Mouse (Mus musculus) kidney, postnatal 4 days (tissue): ENCODE data around the gene Pkm.

Experiments used
- DNase-seq, 2 experiments: peaks; one replicate each; pipeline ENCODE4 v3.0.0; 2021; ENCODE audit warnings: mixed read lengths in 2 of 2

The Pkm gene

DNA sequence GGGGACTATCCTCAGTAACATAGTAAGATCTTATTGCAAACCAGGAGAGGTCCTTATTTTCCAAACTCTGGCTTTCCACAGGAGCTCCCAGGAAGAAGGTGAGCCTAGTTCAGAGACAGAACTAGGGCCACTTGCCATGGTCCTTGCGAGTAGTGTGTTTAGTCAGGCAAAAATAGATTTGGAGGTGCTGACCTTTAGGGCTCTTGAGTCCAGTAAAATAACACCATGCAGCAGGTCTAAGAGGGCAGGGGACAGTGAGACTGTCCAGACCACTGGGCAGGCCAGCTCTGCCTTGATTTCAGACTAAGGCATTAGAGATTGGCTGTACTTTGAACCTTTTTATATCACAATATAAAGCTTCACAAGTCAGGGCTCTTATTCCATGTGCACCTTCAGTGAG lies 10.6 kb downstream of the Pkm start:
- no peak for DNase-seq

DNA sequence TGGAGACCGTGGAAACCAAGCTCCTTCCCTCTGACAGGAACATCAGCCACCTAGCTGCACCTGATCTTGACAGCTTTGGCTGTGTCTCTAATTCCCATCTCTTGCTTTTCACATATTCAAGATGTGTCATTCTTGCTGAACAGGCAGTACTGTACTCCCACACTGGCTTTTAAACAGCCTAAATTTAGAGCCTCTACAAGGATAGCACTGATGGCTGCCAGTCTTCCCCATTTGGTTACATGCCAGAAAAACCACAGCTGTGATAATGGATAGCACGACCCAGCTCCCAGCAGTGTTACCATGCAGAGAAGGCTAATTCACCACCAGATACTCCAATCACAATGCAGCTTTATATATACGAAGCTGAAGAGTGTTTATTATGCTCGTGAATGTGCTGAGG lies 11.1 kb downstream of the Pkm start:
- no peak for DNase-seq

- DNase-seq = no peak
These were observed 11.7 kb downstream of the Pkm start for GRCm38 (mm10) chr9:59667904-59668303.

DNA sequence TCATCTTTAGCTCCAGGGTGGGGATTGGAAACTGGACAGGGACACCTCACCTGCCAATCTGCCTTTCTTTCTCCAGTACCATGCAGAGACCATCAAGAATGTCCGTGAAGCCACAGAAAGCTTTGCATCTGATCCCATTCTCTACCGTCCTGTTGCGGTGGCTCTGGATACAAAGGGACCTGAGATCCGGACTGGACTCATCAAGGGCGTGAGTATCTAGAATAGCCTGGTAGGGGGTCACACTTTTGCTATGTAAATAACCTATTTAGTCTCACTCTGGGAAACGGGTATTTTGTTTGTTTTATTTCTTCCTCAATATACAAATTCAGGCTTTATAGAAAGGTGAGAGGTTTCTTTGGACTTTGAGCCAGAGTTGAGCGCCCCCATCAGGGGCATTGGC lies 12.3 kb downstream of the Pkm start:
- no peak for DNase-seq

GRCm38 (mm10) chr9:59669172-59669571 lies 13.0 kb downstream of the Pkm start:
- DNase-seq = no peak

GRCm38 (mm10) chr9:59672195-59672894 lies 16.2 kb downstream of the Pkm start:
- DNase-seq = no peak

DNA sequence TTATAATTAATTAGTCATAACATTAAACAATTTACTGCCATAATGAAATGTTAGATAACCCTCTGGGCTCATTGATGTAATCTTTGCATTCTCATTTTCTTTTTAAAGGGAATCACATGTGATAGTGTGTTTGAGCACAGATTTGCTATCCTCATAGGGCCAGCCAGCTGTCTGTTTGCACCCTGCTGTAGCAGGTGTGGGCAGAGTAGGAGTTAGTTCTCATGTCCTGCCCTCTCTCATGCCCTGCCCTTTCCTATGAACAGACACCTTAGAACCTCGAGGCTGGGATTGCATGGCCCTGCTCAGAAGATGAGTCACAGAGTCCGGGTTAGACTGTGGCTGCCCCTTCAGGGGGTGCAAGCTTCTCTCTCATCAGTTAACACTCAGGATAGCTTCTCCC lies 17.3 kb downstream of the Pkm start:
- DNase-seq = no peak

DNA sequence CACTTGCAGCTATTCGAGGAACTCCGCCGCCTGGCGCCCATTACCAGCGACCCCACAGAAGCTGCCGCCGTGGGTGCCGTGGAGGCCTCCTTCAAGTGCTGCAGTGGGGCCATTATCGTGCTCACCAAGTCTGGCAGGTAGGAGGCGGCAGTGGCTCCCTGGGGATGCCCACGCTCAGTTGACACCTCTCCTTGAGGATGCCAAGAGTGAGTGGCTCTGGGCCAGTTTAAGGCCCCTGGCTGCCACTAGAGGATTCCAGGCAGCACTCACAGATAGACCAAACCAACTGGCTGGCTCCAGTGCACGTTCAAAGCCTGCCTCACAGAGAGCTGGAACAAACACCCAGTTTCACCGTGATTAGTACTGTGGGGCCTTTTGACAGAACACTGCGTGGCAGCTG lies 19.4 kb downstream of the Pkm start:
- DNase-seq = no peak

DNA sequence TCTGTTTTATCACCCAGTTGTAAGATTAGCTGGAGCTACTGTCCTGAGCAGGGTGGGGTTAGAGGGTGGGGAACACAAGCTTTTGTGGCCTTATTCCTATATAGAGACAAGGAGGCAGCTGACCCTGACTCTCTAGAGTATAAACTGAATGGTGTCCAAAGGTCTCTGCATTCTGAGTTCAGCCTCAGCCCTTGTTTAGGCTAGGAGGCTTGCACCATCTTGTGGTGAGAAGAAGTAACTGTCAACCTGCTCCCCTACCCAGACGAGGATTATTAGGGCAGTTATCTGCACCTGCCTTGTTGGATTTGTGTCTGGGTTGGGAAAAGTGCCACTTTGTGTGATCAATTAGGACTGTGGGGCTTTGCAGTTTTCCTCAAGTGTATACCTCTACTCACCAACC lies 22.1 kb downstream of the Pkm start:
- peak; percentile 29 to 54 for DNase-seq

DNA sequence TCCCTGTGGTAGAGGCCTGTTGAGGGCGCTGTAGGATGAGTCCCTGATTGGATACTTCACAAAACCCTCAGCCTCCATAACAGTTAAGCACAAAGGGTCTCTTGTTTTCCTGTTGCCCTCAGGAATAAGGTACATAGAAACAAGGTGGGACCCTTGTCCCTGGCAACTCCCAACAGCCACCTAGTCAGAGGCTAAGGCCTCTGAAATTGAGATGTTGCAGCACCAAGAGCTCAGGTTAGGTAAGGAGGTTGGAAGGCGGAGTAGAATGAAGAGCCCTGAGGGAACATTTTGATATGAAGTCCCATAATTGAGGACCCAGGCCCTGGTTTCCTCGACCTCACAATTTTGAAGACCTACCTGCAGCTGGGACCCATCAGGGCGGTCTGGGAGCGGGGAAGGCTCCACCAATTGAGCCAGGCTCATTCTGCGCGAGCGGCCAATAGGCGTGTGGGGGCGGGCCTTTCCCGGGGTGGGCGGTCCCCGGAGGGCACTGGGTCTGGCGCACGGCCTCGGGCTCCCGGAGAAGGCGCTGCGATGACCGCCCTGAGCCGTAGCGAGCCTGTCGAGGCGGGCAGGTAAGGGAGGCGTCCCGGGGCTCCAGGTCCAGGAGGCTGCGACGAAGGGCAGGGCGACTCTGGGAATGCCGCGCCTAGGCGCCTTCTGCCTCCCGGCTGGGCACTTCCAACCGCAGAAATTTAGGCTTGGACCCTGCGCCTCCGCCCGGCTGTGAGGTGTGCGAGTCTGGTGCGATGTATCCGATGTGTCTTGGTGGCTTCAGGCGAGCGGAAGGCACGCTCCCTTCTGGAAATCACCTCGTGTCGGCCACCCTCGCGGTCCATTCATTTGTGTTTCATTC lies 23.7 kb downstream of the Pkm start, which contains the start of gene Gramd2:
Gramd2 (plus strand) TSS at position 467 of the 856 bp plus-strand sequence.
- DNase-seq = peak; percentile 92 to 93

GRCm38 (mm10) chr9:59680534-59680875 lies 24.3 kb downstream of the Pkm start:
- peak; percentile 20 to 44 for DNase-seq

DNA sequence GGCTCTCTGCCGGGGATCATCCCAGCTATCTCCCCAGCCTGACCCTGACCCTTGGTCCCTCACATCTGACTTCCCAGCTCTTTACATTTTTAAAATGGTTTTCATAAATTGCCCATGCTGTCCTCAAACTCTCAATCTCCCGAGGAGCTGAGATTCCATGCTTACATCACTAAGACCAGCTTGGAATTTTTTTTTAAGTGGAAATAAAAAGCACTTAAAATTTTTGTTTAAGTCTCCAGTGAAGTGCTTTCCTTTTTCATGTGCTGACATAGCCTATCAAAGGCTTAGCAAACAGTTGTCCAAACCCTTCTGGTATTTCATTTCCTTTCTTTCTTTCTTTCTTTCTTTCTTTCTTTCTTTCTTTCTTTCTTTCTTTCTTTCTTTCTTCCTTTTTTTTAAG lies 27.9 kb downstream of the Pkm start:
- DNase-seq = no peak

GRCm38 (mm10) chr9:59687416-59688046 lies 31.4 kb downstream of the Pkm start:
- DNase-seq = no peak

DNA sequence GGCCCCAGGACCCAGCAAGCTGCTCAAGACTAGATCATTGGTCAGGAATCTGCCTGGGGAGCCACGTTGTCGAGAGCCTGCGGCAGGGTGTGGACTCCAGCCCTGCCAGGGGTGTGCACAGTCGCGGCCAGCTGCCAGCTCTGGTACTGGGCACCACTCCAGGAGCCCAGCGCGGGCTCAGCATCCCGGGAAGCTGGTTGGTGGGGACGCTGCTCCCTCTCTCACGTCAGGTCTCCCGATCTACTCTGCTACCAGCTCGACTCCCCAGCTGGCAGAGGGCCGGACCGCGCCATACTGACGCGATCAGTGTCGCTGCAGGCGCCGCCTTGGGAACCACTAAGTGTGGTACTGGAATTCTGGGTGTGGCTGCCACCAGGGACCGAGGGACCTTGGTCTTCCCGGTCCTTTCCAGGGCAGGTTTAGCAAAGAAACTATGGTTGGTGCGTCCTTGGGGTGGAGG lies 35.5 kb downstream of the Pkm start:
- peak; percentile 74 to 84 for DNase-seq

DNA sequence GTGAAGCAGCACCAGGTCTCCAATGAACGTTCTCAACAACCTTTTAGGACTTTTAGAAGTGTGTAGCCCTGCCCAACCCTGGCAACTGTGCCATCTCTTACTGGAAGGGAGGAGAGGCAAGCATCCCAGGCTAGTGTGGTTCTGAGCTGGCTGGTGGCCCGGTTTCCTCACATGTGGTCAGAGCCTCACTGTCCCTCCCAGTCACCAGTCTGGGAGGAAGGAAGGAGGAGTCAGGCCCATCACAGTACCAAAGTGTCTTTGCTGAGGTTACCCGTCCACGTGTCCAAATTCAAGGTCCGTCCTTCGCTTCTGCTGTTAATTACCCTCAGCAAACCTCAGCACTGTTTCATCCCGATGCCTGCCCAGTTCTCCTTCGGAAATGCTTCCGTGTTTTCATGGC lies 36.0 kb downstream of the Pkm start:
- peak; percentile 30 to 47 for DNase-seq

DNA sequence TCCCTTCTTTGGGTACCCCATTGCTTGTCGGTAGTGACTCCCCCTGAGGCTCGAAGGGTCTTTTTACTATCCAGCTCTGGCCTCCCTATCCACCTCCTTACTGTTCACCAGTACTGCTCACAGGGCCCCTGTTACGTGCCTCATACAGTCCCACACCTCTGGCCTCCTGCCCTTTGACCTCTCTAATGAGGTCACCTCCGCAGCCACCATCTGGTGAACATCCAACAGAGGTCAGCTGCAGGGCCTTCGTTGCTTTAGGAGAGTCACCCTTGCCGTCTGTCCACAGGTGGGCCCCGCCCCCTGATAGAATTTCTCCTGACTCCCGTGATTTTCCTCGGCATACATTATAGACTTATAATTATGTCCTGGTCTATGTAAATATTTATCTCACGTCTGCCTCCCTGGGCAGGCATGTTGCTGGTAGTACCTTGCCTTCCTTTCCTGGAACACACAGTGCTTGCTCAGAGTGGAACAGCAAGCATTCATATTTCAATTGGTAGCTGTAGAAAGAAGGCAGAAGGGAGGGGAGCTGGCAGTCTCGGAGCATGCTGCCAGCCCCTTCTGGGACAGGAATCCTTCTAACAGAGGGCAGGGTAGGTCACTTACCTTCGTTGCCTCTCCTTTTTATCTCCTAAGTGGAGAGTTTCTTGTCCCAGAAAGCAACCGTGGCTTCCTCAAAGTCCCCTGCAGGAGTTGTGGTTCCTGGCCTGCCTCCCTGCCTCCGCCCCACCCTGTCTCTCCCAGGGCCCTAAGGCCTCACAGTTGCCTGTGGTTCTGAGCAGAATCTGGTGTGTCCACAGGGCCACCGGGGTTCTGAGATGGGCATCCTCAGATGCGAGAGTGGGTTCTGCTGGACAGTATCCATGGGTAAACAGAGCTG lies 38.6 kb downstream of the Pkm start:
- no peak for DNase-seq

DNA sequence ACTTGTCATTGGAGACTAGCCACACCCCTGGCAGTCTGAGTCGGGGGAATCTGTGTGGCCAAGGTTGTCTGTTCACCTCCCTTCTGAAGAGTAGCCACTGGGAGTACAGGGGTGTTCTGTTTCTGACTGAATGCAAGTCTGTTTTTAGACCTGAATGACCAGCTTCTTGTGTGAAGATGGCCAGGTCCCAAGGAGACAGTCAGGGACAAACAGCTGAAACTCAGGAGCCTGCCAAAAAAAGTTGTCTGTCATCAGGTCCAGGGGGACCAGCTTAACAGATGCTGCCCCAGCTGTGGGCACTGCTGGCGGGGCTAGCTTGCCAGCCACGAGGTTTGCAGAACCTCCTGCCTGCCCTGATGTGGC lies 39.3 kb downstream of the Pkm start:
- no peak for DNase-seq

DNA sequence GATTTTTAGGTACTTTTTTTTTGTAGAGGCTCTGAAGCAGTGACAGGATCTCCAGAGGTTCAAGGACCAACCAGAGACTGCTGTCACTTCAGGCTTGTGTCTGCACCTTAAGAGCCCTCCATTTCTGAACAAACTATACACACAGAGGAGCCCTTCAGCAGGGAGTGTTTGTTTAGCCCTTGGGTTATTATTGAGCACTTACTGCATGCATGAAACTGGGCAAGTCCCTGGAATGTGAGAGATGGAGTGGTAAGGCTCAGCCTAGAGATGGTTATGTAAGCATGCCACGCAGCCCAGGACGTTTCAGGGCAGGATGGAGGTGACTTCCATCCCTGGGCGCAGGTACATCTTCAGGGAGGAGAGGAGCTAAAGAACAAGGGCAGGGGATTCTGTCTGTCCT lies 40.2 kb downstream of the Pkm start:
- DNase-seq = no peak

GRCm38 (mm10) chr9:59701094-59701493 lies 44.9 kb downstream of the Pkm start:
- no peak for DNase-seq

- no peak for DNase-seq
These were observed 46.9 kb downstream of the Pkm start for GRCm38 (mm10) chr9:59703099-59703498.

DNA sequence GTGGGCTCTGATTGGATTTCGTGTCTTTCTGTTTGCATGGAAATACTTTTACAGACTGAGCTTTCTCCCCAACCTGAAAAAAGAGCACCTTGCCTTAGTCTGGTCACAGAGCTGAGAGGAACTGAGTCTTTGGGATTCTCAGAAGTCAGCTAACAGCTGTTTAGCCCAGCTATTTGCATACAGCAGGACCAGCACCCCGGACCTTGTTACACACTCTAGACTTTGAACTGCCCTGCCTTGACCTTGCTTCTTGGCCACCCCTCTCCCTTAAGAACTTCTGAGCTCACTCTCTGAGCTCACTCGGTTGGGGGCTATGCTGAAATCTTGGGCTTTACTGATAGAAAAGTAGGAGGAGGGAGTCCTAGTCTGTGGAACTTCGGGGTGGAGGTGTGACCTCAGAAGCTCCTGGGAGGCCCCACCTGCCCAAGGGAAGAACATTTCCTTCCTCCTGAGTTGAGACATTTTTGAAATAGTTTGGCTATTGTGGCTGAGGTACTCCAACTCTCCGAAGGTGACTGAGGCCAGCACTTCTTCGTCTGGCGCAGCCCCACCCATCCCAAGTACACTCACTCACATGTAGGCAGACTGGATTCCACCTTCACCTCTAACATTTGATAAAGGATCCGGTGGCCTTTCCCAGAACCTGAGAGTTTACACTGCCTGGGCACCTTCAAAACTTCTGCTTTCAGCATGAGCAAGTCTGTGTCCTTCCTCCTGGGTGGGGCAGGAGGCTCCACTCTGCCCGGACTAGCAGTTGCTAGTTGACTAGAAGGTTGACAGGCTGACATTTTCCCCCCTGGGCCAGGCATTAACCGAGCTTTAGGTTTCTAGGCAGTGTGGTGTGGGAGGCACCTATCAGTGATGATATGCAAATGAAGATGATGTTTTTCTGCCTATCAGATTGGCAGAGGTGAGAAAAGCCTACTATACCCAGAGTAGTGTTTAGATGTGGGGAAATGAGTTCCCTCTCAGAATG lies 51.0 kb downstream of the Pkm start:
- DNase-seq = no peak

- peak; percentile 25 to 44 for DNase-seq
These were observed 53.1 kb downstream of the Pkm start for GRCm38 (mm10) chr9:59709225-59709624.
